Mouse (Mus musculus) neural tube, embryonic 15.5 days (tissue): ENCODE measurements around the gene Polr2b. TPM values are rescaled to one million over a fixed set of nuclear protein-coding genes. Genes with fewer than 3 reads are reported as not detected.

Experiments
- ATAC-seq: fragments of 200-750 bp; cut with Nextera tagmentation; 2 replicates; pipeline ENCODE4 v1.8.0; 2017; ENCODE audit warnings: mild to moderate bottlenecking, moderate TSS enrichment, moderate library complexity; ENCODE audit not compliant: low FRiP score
- H3K27ac ChIP-seq: fragments of 300-500 bp; sonication (generic); replicated peaks from 2 replicates; pipeline ENCODE4 v1.5.1; 2015; ENCODE audit warnings: mild to moderate bottlenecking, inconsistent platforms
- H3K27me3 ChIP-seq: fragments of 300-500 bp; sonication (generic); replicated peaks from 2 replicates; pipeline ENCODE4 v1.6.1; 2015; ENCODE audit warnings: inconsistent platforms
- H3K36me3 ChIP-seq: fragments of 300-500 bp; sonication (generic); 2 replicates; pipeline ENCODE4 v1.6.1; 2015; ENCODE audit warnings: inconsistent platforms
- H3K4me1 ChIP-seq: fragments of 300-500 bp; sonication (generic); 2 replicates; pipeline ENCODE4 v1.6.1; 2015; ENCODE audit warnings: inconsistent platforms
- H3K4me2 ChIP-seq: fragments of 300-500 bp; sonication (generic); 2 replicates; pipeline ENCODE4 v1.6.1; 2015; ENCODE audit warnings: inconsistent platforms, mild to moderate bottlenecking, moderate library complexity
- H3K4me3 ChIP-seq: fragments of 300-500 bp; sonication (generic); replicated peaks from 2 replicates; pipeline ENCODE4 v1.5.1; 2015; ENCODE audit warnings: mild to moderate bottlenecking, inconsistent platforms
- H3K9ac ChIP-seq: fragments of 300-500 bp; sonication (generic); replicated peaks from 2 replicates; pipeline ENCODE4 v1.6.1; 2015; ENCODE audit warnings: mild to moderate bottlenecking, inconsistent platforms
- H3K9me3 ChIP-seq: fragments of 300-500 bp; sonication (generic); replicated peaks from 2 replicates; pipeline ENCODE4 v1.6.1; 2016; ENCODE audit warnings: inconsistent platforms
- WGBS: fragments of 180-500 bp; shearing (Covaris S2); methylation state at CpG from one replicate; pipeline ENCODE4 v1.1.7; 2015; ENCODE audit warnings: mixed read lengths; 5-methylcytosine and 5-hydroxymethylcytosine counted together
- polyA plus RNA-seq: library from polyadenylated mRNA; unstranded; fragments of >200 nt; fragmentation: Nextera tagmentation; extraction: Ambion mirVana; gene quantifications from 2 replicates; pipeline ENCODE4 v1.2.1, GENCODE M21; 2015

Gene Polr2b
- polyA plus RNA-seq, 1 experiment from 2014 or later: 52.2 TPM

GRCm38 (mm10) chr5:77381686-77382085, 71.7 kb downstream of the Polr2b start:
- no peak overlapping the region for H3K9ac ChIP-seq
- H3K36me3 ChIP-seq: no peaks in the 10 kb centered on the region
- H3K9me3 ChIP-seq: no peaks in the 10 kb centered on the region
- 83% methylated on average over 5 of the region's 5 CpGs for WGBS
- no peaks in the 10 kb centered on the region for H3K4me1 ChIP-seq
- no peak overlapping the region for H3K4me2 ChIP-seq
- H3K4me3 ChIP-seq: no peak overlapping the region
- H3K27ac ChIP-seq: no peak overlapping the region
- no peak for ATAC-seq
- no peaks in the 10 kb centered on the region for H3K27me3 ChIP-seq

- Histone ChIP-seq H3K27ac (no peak overlapping the region), H3K9me3 (no peaks in the 10 kb centered on the region), H3K27me3 (no peaks in the 10 kb centered on the region), H3K4me1 (no peaks in the 10 kb centered on the region), H3K9ac (no peak overlapping the region), H3K4me3 (no peak overlapping the region), H3K36me3 (no peaks in the 10 kb centered on the region), H3K4me2 (no peak overlapping the region)
- 91% methylated on average over 5 of the region's 5 CpGs for WGBS
- no peak for ATAC-seq
These were observed 74.0 kb downstream of the Polr2b start for GRCm38 (mm10) chr5:77383799-77384554.

GRCm38 (mm10) chr5:77384724-77385123, 74.8 kb downstream of the Polr2b start:
- Histone ChIP-seq H3K36me3 (no peaks in the 10 kb centered on the region), H3K4me2 (no peak overlapping the region), H3K4me3 (no peak overlapping the region), H3K4me1 (no peaks in the 10 kb centered on the region), H3K9ac (no peak overlapping the region), H3K27me3 (no peaks in the 10 kb centered on the region), H3K9me3 (no peaks in the 10 kb centered on the region), H3K27ac (no peak overlapping the region)
- ATAC-seq: no peak
- WGBS: 47% methylated on average over 9 of the region's 9 CpGs

GRCm38 (mm10) chr5:77385221-77385620, 75.3 kb downstream of the Polr2b start:
- 60% methylated on average over 5 of the region's 5 CpGs for WGBS
- H3K9ac ChIP-seq: no peak overlapping the region
- H3K4me2 ChIP-seq: no peak overlapping the region
- H3K4me1 ChIP-seq: no peaks in the 10 kb centered on the region
- ATAC-seq: no peak
- H3K4me3 ChIP-seq: no peak overlapping the region
- H3K27me3 ChIP-seq: no peaks in the 10 kb centered on the region
- no peaks in the 10 kb centered on the region for H3K36me3 ChIP-seq
- H3K9me3 ChIP-seq: no peaks in the 10 kb centered on the region
- no peak overlapping the region for H3K27ac ChIP-seq

- Histone ChIP-seq H3K4me2 (no peak overlapping the region), H3K4me3 (no peak overlapping the region), H3K36me3 (no peaks in the 10 kb centered on the region), H3K4me1 (no peaks in the 10 kb centered on the region), H3K9me3 (no peaks in the 10 kb centered on the region), H3K27ac (no peak overlapping the region), H3K9ac (no peak overlapping the region), H3K27me3 (no peaks in the 10 kb centered on the region)
- ATAC-seq: no peak
- 75% methylated on average over 6 of the region's 6 CpGs for WGBS
These were observed 76.1 kb downstream of the Polr2b start for GRCm38 (mm10) chr5:77385900-77386595.

- ATAC-seq: no peak
These were observed 76.9 kb downstream of the Polr2b start for GRCm38 (mm10) chr5:77386596-77387413.

GRCm38 (mm10) chr5:77387414-77387704, 77.4 kb downstream of the Polr2b start:
- Histone ChIP-seq H3K4me3 (no peak overlapping the region), H3K27me3 (no peaks in the 10 kb centered on the region), H3K27ac (no peak overlapping the region), H3K4me2 (no peak overlapping the region), H3K9me3 (no peaks in the 10 kb centered on the region), H3K9ac (no peak overlapping the region), H3K4me1 (no peaks in the 10 kb centered on the region), H3K36me3 (no peaks in the 10 kb centered on the region)
- no peak for ATAC-seq
- WGBS: 83% methylated on average over 8 of the region's 8 CpGs

More at GRCm38 (mm10) chr5:77386596-77387413, 76.9 kb downstream of the Polr2b start:
- WGBS: 79% methylated on average over 10 of the region's 10 CpGs
- Histone ChIP-seq H3K4me1 (no peaks in the 10 kb centered on the region), H3K36me3 (no peaks in the 10 kb centered on the region), H3K4me3 (no peak overlapping the region), H3K4me2 (no peak overlapping the region), H3K27me3 (no peaks in the 10 kb centered on the region), H3K9me3 (no peaks in the 10 kb centered on the region), H3K27ac (no peak overlapping the region), H3K9ac (no peak overlapping the region)

GRCm38 (mm10) chr5:77388359-77388758, 78.4 kb downstream of the Polr2b start:
- 87% methylated on average over 6 of the region's 6 CpGs for WGBS
- H3K4me2 ChIP-seq: no peak overlapping the region
- H3K9ac ChIP-seq: no peak overlapping the region
- no peak overlapping the region for H3K4me3 ChIP-seq
- H3K27ac ChIP-seq: no peak overlapping the region
- no peaks in the 10 kb centered on the region for H3K4me1 ChIP-seq
- H3K9me3 ChIP-seq: no peaks in the 10 kb centered on the region
- no peaks in the 10 kb centered on the region for H3K27me3 ChIP-seq
- ATAC-seq: no peak
- H3K36me3 ChIP-seq: no peaks in the 10 kb centered on the region

GRCm38 (mm10) chr5:77390272-77390671, 80.3 kb downstream of the Polr2b start:
- H3K4me2 ChIP-seq: no peak overlapping the region
- no peak for ATAC-seq
- H3K36me3 ChIP-seq: no peaks in the 10 kb centered on the region
- H3K27me3 ChIP-seq: no peaks in the 10 kb centered on the region
- no peak overlapping the region for H3K27ac ChIP-seq
- no peaks in the 10 kb centered on the region for H3K9me3 ChIP-seq
- no peak overlapping the region for H3K4me3 ChIP-seq
- H3K9ac ChIP-seq: no peak overlapping the region
- WGBS: 90% methylated on average over 2 of the region's 2 CpGs
- H3K4me1 ChIP-seq: peaks cover 7% of the 10 kb centered on the region

- Histone ChIP-seq H3K9ac (no peak overlapping the region), H3K4me3 (no peak overlapping the region), H3K9me3 (no peaks in the 10 kb centered on the region), H3K27me3 (no peaks in the 10 kb centered on the region), H3K36me3 (no peaks in the 10 kb centered on the region), H3K4me1 (peaks cover 7% of the 10 kb centered on the region), H3K27ac (no peak overlapping the region), H3K4me2 (no peak overlapping the region)
- ATAC-seq: no peak
- 82% methylated on average over 10 of the region's 10 CpGs for WGBS
These were observed 83.2 kb downstream of the Polr2b start for GRCm38 (mm10) chr5:77393094-77393619.

GRCm38 (mm10) chr5:77393990-77394618, 84.2 kb downstream of the Polr2b start:
- no peaks in the 10 kb centered on the region for H3K9me3 ChIP-seq
- H3K36me3 ChIP-seq: no peaks in the 10 kb centered on the region
- no peak overlapping the region for H3K4me2 ChIP-seq
- peaks cover 7% of the 10 kb centered on the region for H3K4me1 ChIP-seq
- H3K9ac ChIP-seq: no peak overlapping the region
- H3K27me3 ChIP-seq: no peaks in the 10 kb centered on the region
- 26% methylated on average over 9 of the region's 9 CpGs for WGBS
- no peak overlapping the region for H3K27ac ChIP-seq
- no peak overlapping the region for H3K4me3 ChIP-seq
- peak; percentile 51; the same call in 1 of the 2 replicates for ATAC-seq
